Mouse (Mus musculus) macrophage (primary cell): Measurements from ENCODE around the gene Pth1r. TPM values are rescaled to one million over a fixed set of nuclear protein-coding genes. Genes with fewer than 3 reads are reported as not detected.

Source experiments
- H3K27ac ChIP-seq: fragments of 350-480 bp; formaldehyde crosslinking; 2 replicates; pipeline ENCODE4 v1.9.0; 2021
- H3K36me3 ChIP-seq: fragments of 350-480 bp; formaldehyde crosslinking; 2 replicates; pipeline ENCODE4 v1.9.0; 2021; ENCODE audit errors: inconsistent target
- H3K4me3 ChIP-seq: fragments of 350-480 bp; formaldehyde crosslinking; 2 replicates; pipeline ENCODE4 v1.9.0; 2021; ENCODE audit errors: inconsistent target
- H3K79me2 ChIP-seq: fragments of 350-480 bp; formaldehyde crosslinking; 2 replicates; pipeline ENCODE4 v1.9.0; 2021; ENCODE audit errors: inconsistent target
- WGBS: methylation state at CpG from one replicate; pipeline ENCODE4 v1.1.7; 2026; ENCODE audit warnings: inconsistent platforms; ENCODE audit not compliant: missing documents; 5-methylcytosine and 5-hydroxymethylcytosine counted together
- polyA plus RNA-seq: library from polyadenylated mRNA; stranded (reverse); fragments of 250-400 nt; gene quantifications from 3 replicates; pipeline ENCODE4 v1.2.4, GENCODE M21; 2018; ENCODE audit warnings: inconsistent platforms
- total RNA-seq, 78 experiments: library from RNA; depleted of rRNA; stranded (reverse); fragments of 250-400 nt; gene quantifications; 1 replicate in 9 of 78; 2 replicates in 24 of 78; 3 replicates in 43 of 78; 4 replicates in 2 of 78; pipeline ENCODE4 v1.2.4; 2018; ENCODE audit warnings: inconsistent platforms in 56 of 78

The Pth1r gene
- total RNA-seq (2018; cell fraction: chromatin; rRNA removed): under 1 TPM in 1 of 26 experiments, not detected in 25; 0.92 TPM
- under 1 TPM in 4 of 26 experiments, not detected in 22; 0.09 to 0.38 (median 0.11) TPM for total RNA-seq (2018; cell fraction: cytosol; rRNA removed)
- total RNA-seq (2018; cell fraction: nucleus; rRNA removed): not detected
- 0.16 TPM in 1 of 3 replicates, not detected in the others for polyA plus RNA-seq

- Histone ChIP-seq H3K27ac (no peak within 1 kb of the TSS), H3K79me2 (no peaks in the 10 kb centered on the region), H3K36me3 (no peaks in the 10 kb centered on the region), H3K4me3 (no peak within 1 kb of the TSS)
- 84% methylated on average over 7 of the region's 7 CpGs for WGBS
These were observed at the start of gene Pth1r for GRCm38 (mm10) chr9:110746961-110747360. Gene Pth1r (minus strand): TSS chr9:110747145.

- no peak overlapping the region for H3K27ac ChIP-seq
- H3K36me3 ChIP-seq: no peaks in the 10 kb centered on the region
- no peak overlapping the region for H3K4me3 ChIP-seq
- 69% methylated on average over 4 of the region's 4 CpGs for WGBS
- H3K79me2 ChIP-seq: no peaks in the 10 kb centered on the region
These were observed 43.5 kb upstream of the Pth1r start for GRCm38 (mm10) chr9:110790462-110790861.

- Histone ChIP-seq H3K4me3 (no peak overlapping the region), H3K36me3 (no peaks in the 10 kb centered on the region), H3K27ac (no peak overlapping the region), H3K79me2 (no peaks in the 10 kb centered on the region)
- WGBS: 76% methylated on average over 3 of the region's 3 CpGs
These were observed 41.2 kb upstream of the Pth1r start for GRCm38 (mm10) chr9:110788169-110788568.

- H3K27ac ChIP-seq: no peak overlapping the region
- 36% methylated on average over 1 of the region's 1 CpGs for WGBS
- H3K36me3 ChIP-seq: no peaks in the 10 kb centered on the region
- H3K4me3 ChIP-seq: no peak overlapping the region
- no peaks in the 10 kb centered on the region for H3K79me2 ChIP-seq
These were observed 36.7 kb upstream of the Pth1r start for GRCm38 (mm10) chr9:110783611-110784010.

GRCm38 (mm10) chr9:110781731-110782130 lies 34.8 kb upstream of the Pth1r start:
- peak overlapping the region; percentile 5; the same call in 1 of the 2 replicates for H3K4me3 ChIP-seq
- 7% methylated on average over 23 of the region's 23 CpGs for WGBS
- H3K27ac ChIP-seq: no peak overlapping the region
- no peaks in the 10 kb centered on the region for H3K79me2 ChIP-seq
- H3K36me3 ChIP-seq: no peaks in the 10 kb centered on the region

GRCm38 (mm10) chr9:110781256-110781721 lies 34.3 kb upstream of the Pth1r start:
- H3K4me3 ChIP-seq: peak overlapping the region; percentile 17
- H3K79me2 ChIP-seq: no peaks in the 10 kb centered on the region
- H3K27ac ChIP-seq: peak overlapping the region; percentile 7; the same call in 1 of the 2 replicates
- WGBS: under 1% methylated on average over 43 of the region's 43 CpGs
- H3K36me3 ChIP-seq: no peaks in the 10 kb centered on the region

- Histone ChIP-seq H3K4me3 (no peak overlapping the region), H3K79me2 (no peaks in the 10 kb centered on the region), H3K27ac (no peak overlapping the region), H3K36me3 (no peaks in the 10 kb centered on the region)
- 72% methylated on average over 5 of the region's 5 CpGs for WGBS
These were observed 32.4 kb upstream of the Pth1r start for GRCm38 (mm10) chr9:110779242-110779913.

- no peak overlapping the region for H3K27ac ChIP-seq
- 91% methylated on average over 7 of the region's 7 CpGs for WGBS
- no peaks in the 10 kb centered on the region for H3K79me2 ChIP-seq
- H3K4me3 ChIP-seq: no peak overlapping the region
- no peaks in the 10 kb centered on the region for H3K36me3 ChIP-seq
These were observed 31.6 kb upstream of the Pth1r start for GRCm38 (mm10) chr9:110778559-110778958.

- WGBS: 92% methylated on average over 1 of the region's 1 CpGs
- no peak overlapping the region for H3K4me3 ChIP-seq
- no peaks in the 10 kb centered on the region for H3K79me2 ChIP-seq
- no peaks in the 10 kb centered on the region for H3K36me3 ChIP-seq
- no peak overlapping the region for H3K27ac ChIP-seq
These were observed 31.2 kb upstream of the Pth1r start for GRCm38 (mm10) chr9:110778100-110778499.

- H3K36me3 ChIP-seq: no peaks in the 10 kb centered on the region
- H3K79me2 ChIP-seq: no peaks in the 10 kb centered on the region
- no peak overlapping the region for H3K27ac ChIP-seq
- 91% methylated on average over 10 of the region's 10 CpGs for WGBS
- no peak overlapping the region for H3K4me3 ChIP-seq
These were observed 28.5 kb upstream of the Pth1r start for GRCm38 (mm10) chr9:110775269-110776022.

- Histone ChIP-seq H3K36me3 (no peaks in the 10 kb centered on the region), H3K27ac (no peak overlapping the region), H3K79me2 (no peaks in the 10 kb centered on the region), H3K4me3 (no peak overlapping the region)
- 88% methylated on average over 15 of the region's 15 CpGs for WGBS
These were observed 27.7 kb upstream of the Pth1r start for GRCm38 (mm10) chr9:110774403-110775268.

- Histone ChIP-seq H3K4me3 (no peak overlapping the region), H3K27ac (no peak overlapping the region), H3K79me2 (no peaks in the 10 kb centered on the region), H3K36me3 (no peaks in the 10 kb centered on the region)
- 95% methylated on average over 10 of the region's 10 CpGs for WGBS
These were observed 25.4 kb upstream of the Pth1r start for GRCm38 (mm10) chr9:110772336-110772735.

- H3K79me2 ChIP-seq: no peaks in the 10 kb centered on the region
- no peak overlapping the region for H3K27ac ChIP-seq
- H3K36me3 ChIP-seq: no peaks in the 10 kb centered on the region
- H3K4me3 ChIP-seq: no peak overlapping the region
- 96% methylated on average over 2 of the region's 2 CpGs for WGBS
These were observed 16.5 kb upstream of the Pth1r start for GRCm38 (mm10) chr9:110763405-110763804.

- no peaks in the 10 kb centered on the region for H3K36me3 ChIP-seq
- 91% methylated on average over 10 of the region's 10 CpGs for WGBS
- H3K79me2 ChIP-seq: no peaks in the 10 kb centered on the region
- H3K4me3 ChIP-seq: no peak overlapping the region
- no peak overlapping the region for H3K27ac ChIP-seq
These were observed 15.8 kb upstream of the Pth1r start for GRCm38 (mm10) chr9:110762763-110763162.
